Mouse (Mus musculus) embryonic fibroblast, embryonic 13.5 days (primary cell): ENCODE results near the gene Zfp574. TPM values are rescaled to one million over a fixed set of nuclear protein-coding genes. Genes with fewer than 3 reads are reported as not detected.

Experiments used
- H3K27ac ChIP-seq: 2 replicates; pipeline ENCODE4 v1.5.1; 2012; ENCODE audit warnings: low read length, control low read depth, inconsistent platforms; ENCODE audit not compliant: insufficient read depth
- H3K4me1 ChIP-seq: 2 replicates; pipeline ENCODE4 v1.6.1; 2011; ENCODE audit warnings: low read length; ENCODE audit not compliant: control insufficient read depth, insufficient read depth
- H3K4me3 ChIP-seq: 2 replicates; pipeline ENCODE4 v1.5.1; 2011; ENCODE audit warnings: mild to moderate bottlenecking, control low read depth, low read length; ENCODE audit not compliant: insufficient read depth
- CTCF ChIP-seq: IDR thresholded peaks from 2 replicates; pipeline ENCODE4 v1.5.1; 2011; ENCODE audit warnings: mild to moderate bottlenecking, control low read depth, low read length, moderate library complexity, borderline replicate concordance; ENCODE audit not compliant: insufficient read depth
- POLR2A ChIP-seq: IDR thresholded peaks from 2 replicates; pipeline ENCODE4 v1.6.1; 2011; ENCODE audit warnings: low read depth, mild to moderate bottlenecking, control low read depth, low read length, moderate library complexity
- polyA plus RNA-seq: library from polyadenylated mRNA; stranded (reverse); fragments of >200 nt; gene quantifications from 2 replicates; pipeline ENCODE4 v1.2.4, GENCODE M21; 2011; ENCODE audit warnings: low read depth; ENCODE audit not compliant: missing spikeins, insufficient read length

Gene Zfp574
- polyA plus RNA-seq, 1 experiment: 10.3 TPM

DNA sequence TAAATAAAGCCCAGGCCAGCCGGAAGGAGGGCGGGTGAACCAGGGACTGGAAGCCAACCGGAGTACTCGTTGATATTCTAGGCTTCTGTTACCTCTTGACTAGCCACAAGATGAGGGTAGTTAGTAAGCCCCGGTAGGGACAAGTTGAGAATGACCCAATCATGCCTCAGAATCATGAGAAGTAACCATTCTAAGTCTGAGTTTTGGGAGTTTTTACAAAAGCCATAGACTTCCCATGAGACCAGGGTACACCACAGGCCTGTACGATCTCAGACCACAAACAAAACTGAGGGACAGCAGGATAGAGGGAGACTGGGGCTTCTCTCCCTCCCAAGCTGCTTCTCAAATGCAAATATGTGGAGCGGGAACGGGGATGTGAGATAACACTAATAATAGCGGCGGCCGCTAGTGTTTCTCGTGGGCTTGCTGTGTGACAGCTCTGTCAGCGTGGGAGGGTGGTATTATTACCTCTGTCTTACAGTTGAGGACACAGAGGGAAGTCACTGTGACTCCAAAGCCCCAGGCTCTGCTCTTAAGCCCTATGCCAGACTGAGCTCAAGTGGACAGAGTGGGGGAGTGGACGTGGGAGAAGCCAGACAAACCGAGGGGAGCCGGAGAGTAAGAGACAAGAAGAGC is 23.0 kb upstream of the Zfp574 start:
- Histone ChIP-seq H3K4me1 (no peaks in the 10 kb centered on the region), H3K4me3 (no peak overlapping the region), H3K27ac (no peak overlapping the region)
- TF ChIP-seq CTCF: no peak
- no peak for TF ChIP-seq POLR2A

DNA sequence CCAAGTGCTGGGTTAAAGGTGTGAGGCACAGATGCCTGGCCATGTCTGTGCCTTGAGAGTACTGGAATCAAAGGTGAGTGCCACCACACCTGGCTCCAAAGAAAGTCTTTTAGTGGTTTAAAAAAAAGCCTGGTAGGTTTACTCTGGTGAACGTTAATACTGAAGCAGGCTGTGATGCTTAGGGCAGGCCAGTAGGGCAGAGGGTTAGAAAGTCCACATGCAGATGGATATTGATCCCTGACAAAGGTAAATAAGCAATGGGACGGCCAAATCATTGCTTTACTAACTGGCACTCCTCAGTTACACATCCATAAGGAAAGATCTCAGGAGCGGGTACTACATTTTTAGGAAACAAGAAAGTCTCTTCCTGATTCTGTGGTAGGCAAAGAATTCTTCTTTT is 19.8 kb upstream of the Zfp574 start:
- TF ChIP-seq POLR2A (no peak), CTCF (no peak)
- Histone ChIP-seq H3K27ac (no peak overlapping the region), H3K4me1 (no peaks in the 10 kb centered on the region), H3K4me3 (no peak overlapping the region)

DNA sequence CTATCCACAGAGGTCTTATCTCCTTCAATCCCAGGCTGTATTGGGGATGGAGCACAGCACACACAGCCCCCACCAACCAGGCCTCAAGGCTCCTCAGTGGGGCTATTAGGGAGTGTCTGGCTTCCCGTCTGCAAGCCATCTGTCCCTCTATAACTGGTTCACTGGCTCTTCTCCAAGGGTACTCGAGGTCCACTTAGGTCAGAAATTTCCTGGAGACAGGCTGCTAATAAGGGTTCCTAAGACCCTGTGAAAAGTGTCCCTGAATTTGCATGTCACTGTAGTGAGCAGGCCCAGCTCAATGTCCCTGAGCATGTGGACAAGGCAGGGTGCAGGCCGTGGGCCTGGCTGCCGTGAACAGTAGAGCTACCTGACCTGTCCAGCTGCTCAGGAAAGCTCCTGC is 15.4 kb upstream of the Zfp574 start:
- H3K4me1 ChIP-seq: no peaks in the 10 kb centered on the region
- no peak overlapping the region for H3K4me3 ChIP-seq
- no peak for TF ChIP-seq CTCF
- TF ChIP-seq POLR2A: no peak
- no peak overlapping the region for H3K27ac ChIP-seq

GRCm38 (mm10) chr7:25057888-25058287 is 14.5 kb upstream of the Zfp574 start:
- Histone ChIP-seq H3K27ac (no peak overlapping the region), H3K4me1 (no peaks in the 10 kb centered on the region), H3K4me3 (no peak overlapping the region)
- TF ChIP-seq POLR2A: no peak
- no peak for TF ChIP-seq CTCF

DNA sequence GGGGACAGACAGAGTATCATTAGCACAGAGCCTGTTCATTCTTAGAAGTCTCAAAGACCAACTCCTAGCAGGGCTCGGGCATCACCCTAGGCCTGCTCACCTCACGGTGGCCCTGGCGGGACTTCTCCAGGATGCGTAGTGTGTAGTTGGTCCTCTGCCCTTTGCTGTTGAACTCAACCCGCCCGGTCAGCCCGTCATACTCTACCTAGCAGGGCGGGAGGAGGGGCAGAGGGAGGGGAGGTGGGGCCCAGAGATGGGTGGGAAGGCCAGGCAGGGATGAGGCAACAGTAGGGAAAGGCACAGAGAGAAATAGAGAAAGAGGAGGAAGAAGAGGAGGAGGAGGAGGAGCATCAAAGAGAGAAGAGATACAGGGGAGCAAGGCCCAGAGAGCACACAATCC is 14.0 kb upstream of the Zfp574 start:
- no peak for TF ChIP-seq POLR2A
- TF ChIP-seq CTCF: no peak
- Histone ChIP-seq H3K27ac (no peak overlapping the region), H3K4me3 (no peak overlapping the region), H3K4me1 (no peaks in the 10 kb centered on the region)

DNA sequence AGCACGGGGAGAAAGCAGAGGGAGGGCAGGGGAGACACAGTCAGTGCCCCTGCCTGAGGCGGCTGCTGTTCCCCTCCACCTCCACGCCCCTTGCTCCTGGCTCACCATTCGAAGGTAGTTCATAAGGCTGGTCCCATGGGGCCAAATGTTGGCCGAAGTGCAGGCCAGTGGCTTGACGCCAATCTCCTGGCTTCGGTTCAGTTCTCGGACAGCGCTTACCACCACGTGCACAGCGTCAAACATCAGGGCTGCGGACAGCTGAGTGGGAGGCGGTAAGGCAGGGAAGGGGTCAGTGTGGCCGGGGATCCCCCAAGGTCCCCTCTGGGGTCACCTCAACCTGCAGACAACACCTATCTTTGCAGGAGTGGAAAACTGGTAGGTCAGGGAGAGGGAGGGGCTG is 13.5 kb upstream of the Zfp574 start:
- no peak for TF ChIP-seq POLR2A
- TF ChIP-seq CTCF: no peak
- Histone ChIP-seq H3K4me1 (no peaks in the 10 kb centered on the region), H3K4me3 (no peak overlapping the region), H3K27ac (no peak overlapping the region)

- Histone ChIP-seq H3K27ac (no peak overlapping the region), H3K4me3 (no peak overlapping the region), H3K4me1 (no peaks in the 10 kb centered on the region)
- no peak for TF ChIP-seq POLR2A
Observed at GRCm38 (mm10) chr7:25063346-25063745, 9.0 kb upstream of the Zfp574 start.

DNA sequence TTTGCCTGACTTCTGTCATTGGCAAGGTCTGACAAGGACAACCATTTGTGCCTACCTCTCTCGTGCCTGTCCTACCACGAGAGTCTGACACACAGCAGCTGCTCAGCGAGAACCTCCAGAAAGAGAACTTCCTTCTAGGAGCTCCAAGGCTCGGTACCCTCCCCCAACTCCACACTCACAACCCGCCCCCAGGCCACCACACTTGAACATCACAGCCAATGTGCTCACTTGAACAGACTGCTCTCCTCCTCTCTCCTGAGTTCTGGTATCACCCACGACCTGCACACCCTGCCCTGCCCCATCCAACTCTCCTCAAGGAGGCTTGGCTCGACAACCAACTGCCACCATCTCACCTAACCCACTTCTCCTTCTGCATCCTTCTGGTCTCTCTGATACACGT is 8.5 kb upstream of the Zfp574 start:
- no peak overlapping the region for H3K4me3 ChIP-seq
- H3K4me1 ChIP-seq: no peaks in the 10 kb centered on the region
- no peak overlapping the region for H3K27ac ChIP-seq
- TF ChIP-seq CTCF: no peak

DNA sequence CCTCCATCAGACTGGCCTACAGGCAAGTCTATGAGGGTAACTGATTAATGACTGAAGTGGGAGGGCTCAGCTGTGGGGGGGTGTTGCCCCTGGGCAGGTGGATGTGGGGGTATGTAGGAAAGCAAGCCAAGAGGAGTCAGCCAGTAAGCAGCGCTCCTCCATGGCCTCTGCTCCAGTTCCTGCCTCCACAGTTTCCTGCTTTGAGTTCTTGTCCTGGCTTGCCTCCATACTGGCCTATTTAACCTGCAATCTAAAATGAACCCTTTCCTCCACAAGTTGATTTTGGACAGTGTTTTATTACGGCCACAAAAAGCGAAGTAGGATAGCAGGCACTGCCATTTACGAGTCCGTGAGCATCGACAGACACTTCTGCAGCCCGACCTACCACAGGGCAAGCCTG is 5.0 kb upstream of the Zfp574 start:
- H3K27ac ChIP-seq: no peak overlapping the region
- no peak for TF ChIP-seq POLR2A
- TF ChIP-seq CTCF: no peak
- H3K4me3 ChIP-seq: no peak overlapping the region
- H3K4me1 ChIP-seq: no peaks in the 10 kb centered on the region; the same call in 1 of the 2 replicates

GRCm38 (mm10) chr7:25067909-25068656 is 4.3 kb upstream of the Zfp574 start:
- H3K4me1 ChIP-seq: no peaks in the 10 kb centered on the region; the same call in 1 of the 2 replicates
- no peak for TF ChIP-seq POLR2A
- no peak for TF ChIP-seq CTCF
- no peak overlapping the region for H3K4me3 ChIP-seq
- H3K27ac ChIP-seq: no peak overlapping the region
